Mouse (Mus musculus): ENCODE data around the gene Dync1i1. TPM values are rescaled to one million over a fixed set of nuclear protein-coding genes. Genes with fewer than 3 reads are reported as not detected.

The Dync1i1 gene
- polyA plus RNA-seq, 1 experiment = 19.3 TPM

DNA sequence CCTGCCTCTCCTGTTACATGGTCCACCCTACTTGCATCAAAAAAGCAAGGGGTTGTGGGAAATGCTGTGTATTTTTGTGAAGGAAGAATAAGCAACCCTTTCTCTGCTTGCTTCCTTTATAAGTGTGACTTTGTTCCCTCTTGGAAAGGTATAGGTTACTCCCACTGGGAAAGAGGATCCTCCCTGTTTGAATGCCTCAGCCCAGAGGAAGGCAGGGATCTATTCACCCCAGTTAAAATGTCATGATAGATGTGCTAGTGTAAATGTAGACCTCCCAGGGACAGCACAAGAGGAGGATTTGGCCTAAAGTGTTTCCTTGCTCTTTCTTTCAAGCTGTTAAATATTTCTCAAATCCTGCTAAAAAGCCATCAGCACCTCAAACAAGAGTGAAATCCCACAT lies 9.0 kb downstream of the Dync1i1 start:
- no peak for TF ChIP-seq CTCF (IDR thresholded peaks at IDR 0.05; ENCODE audit: borderline replicate concordance, extremely low read depth, insufficient read depth, insufficient read length)
- no peak for TF ChIP-seq POLR2A (IDR thresholded peaks at IDR 0.05; ENCODE audit: borderline replicate concordance, extremely low read depth, insufficient read depth, insufficient read length, poor library complexity, severe bottlenecking)
- DNase-seq (ENCODE audit: low read depth) = no peak

- DNase-seq (ENCODE audit: low read depth) = no peak
- TF ChIP-seq CTCF (IDR thresholded peaks at IDR 0.05; ENCODE audit: borderline replicate concordance, extremely low read depth, insufficient read depth, insufficient read length) (no peak), POLR2A (IDR thresholded peaks at IDR 0.05; ENCODE audit: borderline replicate concordance, extremely low read depth, insufficient read depth, insufficient read length, poor library complexity, severe bottlenecking) (no peak)
Measured at GRCm38 (mm10) chr6:5734862-5735261, 9.4 kb downstream of the Dync1i1 start.

DNA sequence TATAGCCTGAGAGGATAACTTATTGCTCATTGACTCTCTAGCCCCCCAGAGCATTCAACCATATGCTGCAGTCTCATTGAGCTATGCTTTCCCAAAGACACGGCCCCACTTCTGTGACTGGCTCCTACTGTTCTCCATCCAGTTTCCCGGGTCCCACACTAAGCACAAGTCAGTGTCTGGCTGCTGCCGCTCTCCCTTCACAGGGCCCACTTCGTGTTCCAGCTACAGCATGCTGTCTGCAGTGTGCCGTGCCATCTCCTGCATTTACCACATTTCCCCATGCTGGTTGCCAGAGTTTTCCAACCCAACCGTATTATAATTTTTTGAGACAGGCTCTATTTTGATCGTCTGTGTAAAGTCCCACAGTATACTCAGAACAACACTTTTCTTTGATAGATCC lies 14.3 kb downstream of the Dync1i1 start:
- no peak for TF ChIP-seq POLR2A (IDR thresholded peaks at IDR 0.05; ENCODE audit: borderline replicate concordance, extremely low read depth, insufficient read depth, insufficient read length, poor library complexity, severe bottlenecking)
- TF ChIP-seq CTCF (IDR thresholded peaks at IDR 0.05; ENCODE audit: borderline replicate concordance, extremely low read depth, insufficient read depth, insufficient read length) = no peak
- peak; percentile 77 for DNase-seq (ENCODE audit: low read depth)

DNA sequence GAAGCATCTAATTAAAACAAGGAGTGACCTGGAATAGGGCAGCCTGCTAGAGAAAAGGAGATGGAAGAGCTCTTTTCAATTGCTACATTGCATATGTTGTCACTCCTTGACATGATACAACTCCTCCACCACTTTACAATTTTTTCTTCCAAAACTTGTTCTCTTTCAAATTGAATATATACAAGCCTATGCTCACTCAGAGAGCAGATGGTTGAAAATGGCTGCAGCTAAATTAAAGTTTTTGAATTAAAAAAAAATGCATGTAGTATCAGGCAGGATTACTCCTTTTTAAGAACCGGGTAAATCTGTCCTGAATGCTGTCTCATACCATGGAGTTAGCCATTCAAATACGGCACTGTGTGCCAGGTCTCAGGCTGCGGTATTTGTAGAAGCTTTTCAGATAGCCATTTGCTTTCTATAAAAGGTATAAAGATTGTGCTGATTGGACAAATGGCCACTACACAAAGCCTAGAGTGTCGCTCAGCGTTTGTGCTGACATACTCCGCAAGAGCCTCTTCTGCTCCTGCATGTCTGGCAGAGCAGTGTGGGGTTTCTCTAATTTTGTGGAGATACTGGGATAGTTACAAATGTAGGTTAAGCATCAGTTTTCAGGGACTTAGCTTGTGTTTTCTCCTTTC lies 16.1 kb downstream of the Dync1i1 start:
- TF ChIP-seq CTCF (IDR thresholded peaks at IDR 0.05; ENCODE audit: borderline replicate concordance, extremely low read depth, insufficient read depth, insufficient read length) (no peak), POLR2A (IDR thresholded peaks at IDR 0.05; ENCODE audit: borderline replicate concordance, extremely low read depth, insufficient read depth, insufficient read length, poor library complexity, severe bottlenecking) (no peak)
- DNase-seq (ENCODE audit: low read depth) = no peak

DNA sequence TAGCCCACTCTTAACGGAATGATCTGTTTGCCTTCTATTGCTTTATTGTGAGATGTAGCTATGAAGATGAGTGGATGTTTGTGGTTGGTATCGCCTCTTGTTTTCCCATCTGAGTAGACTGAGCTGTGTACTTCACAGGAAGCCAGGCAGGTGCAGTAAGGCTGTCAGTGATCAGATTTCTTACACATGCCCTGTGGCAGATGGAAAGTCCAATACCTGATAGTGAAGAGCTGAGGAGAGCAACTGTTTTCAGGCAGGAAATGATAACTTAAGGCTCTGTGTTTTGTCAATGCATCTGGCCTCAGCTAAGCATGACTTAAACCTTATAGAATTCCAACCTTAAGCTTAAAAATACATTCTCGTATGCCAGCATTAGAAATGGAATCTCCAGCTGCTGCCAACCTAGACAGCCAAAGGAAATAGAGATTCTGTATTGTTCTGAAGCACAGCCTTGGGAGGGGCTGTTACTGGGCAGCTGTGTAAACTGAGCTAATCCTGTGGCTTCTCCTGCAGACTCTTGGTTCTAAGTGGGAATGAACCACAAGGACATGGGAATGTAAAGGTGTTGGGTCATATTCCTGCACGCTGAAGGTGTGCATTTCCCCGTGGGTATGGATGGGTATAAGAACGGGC lies 24.8 kb downstream of the Dync1i1 start:
- no peak for DNase-seq (ENCODE audit: low read depth)
- TF ChIP-seq CTCF (IDR thresholded peaks at IDR 0.05; ENCODE audit: borderline replicate concordance, extremely low read depth, insufficient read depth, insufficient read length) = no peak
- no peak for TF ChIP-seq POLR2A (IDR thresholded peaks at IDR 0.05; ENCODE audit: borderline replicate concordance, extremely low read depth, insufficient read depth, insufficient read length, poor library complexity, severe bottlenecking)

DNA sequence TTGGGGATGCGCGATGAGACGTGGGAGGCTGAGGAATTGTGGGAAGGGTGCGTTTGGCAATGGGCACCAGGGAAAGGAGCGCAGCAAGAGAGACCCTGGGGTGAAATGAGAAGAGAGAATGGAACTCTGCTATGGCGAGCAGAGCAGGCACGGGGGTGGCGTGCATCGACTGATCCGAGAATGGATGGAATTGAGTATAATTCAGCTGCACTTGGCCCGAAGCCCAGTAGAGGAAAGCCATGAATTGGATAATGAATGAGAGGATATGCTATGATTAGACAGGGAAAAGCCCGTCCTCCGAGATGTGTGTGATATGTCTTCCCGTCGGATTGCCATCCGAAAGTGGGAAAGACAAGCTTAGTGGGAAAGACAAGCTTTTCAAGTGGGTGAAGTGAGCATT lies 26.7 kb downstream of the Dync1i1 start:
- peak; percentile 75 for DNase-seq (ENCODE audit: low read depth)
- TF ChIP-seq POLR2A (IDR thresholded peaks at IDR 0.05; ENCODE audit: borderline replicate concordance, extremely low read depth, insufficient read depth, insufficient read length, poor library complexity, severe bottlenecking) (no peak), CTCF (IDR thresholded peaks at IDR 0.05; ENCODE audit: borderline replicate concordance, extremely low read depth, insufficient read depth, insufficient read length) (no peak)

DNA sequence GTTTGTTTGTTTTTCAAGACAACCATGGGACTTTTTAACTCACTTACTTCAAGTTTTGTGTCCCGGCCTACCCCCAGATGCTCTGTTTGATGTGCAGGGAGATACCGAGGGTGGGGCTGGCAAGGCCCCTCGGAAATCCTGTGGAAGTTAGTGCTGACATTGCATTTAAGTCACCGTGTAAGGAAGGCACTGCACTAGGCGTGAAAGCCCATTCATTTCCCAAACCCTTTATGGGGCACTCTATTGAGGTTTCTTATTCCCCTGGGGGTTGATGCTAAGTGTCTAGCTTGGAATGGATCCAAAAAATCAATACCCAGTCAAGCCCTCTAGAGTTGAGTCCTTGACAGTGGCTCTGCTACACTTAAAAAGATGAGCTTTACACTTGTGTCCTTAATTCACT lies 27.2 kb downstream of the Dync1i1 start:
- peak; percentile 30 for DNase-seq (ENCODE audit: low read depth)
- TF ChIP-seq POLR2A (IDR thresholded peaks at IDR 0.05; ENCODE audit: borderline replicate concordance, extremely low read depth, insufficient read depth, insufficient read length, poor library complexity, severe bottlenecking) (no peak), CTCF (IDR thresholded peaks at IDR 0.05; ENCODE audit: borderline replicate concordance, extremely low read depth, insufficient read depth, insufficient read length) (no peak)

- peak; percentile 71 for DNase-seq (ENCODE audit: low read depth)
- no peak for TF ChIP-seq POLR2A (IDR thresholded peaks at IDR 0.05; ENCODE audit: borderline replicate concordance, extremely low read depth, insufficient read depth, insufficient read length, poor library complexity, severe bottlenecking)
- TF ChIP-seq CTCF (IDR thresholded peaks at IDR 0.05; ENCODE audit: borderline replicate concordance, extremely low read depth, insufficient read depth, insufficient read length) = no peak
Measured at GRCm38 (mm10) chr6:5756509-5757130, 31.2 kb downstream of the Dync1i1 start.

- no peak for DNase-seq (ENCODE audit: low read depth)
- TF ChIP-seq POLR2A (IDR thresholded peaks at IDR 0.05; ENCODE audit: borderline replicate concordance, extremely low read depth, insufficient read depth, insufficient read length, poor library complexity, severe bottlenecking) (no peak), CTCF (IDR thresholded peaks at IDR 0.05; ENCODE audit: borderline replicate concordance, extremely low read depth, insufficient read depth, insufficient read length) (no peak)
Measured at GRCm38 (mm10) chr6:5762943-5763342, 37.5 kb downstream of the Dync1i1 start.

GRCm38 (mm10) chr6:5768576-5768975 lies 43.1 kb downstream of the Dync1i1 start:
- peak; percentile 59 for DNase-seq (ENCODE audit: low read depth)
- TF ChIP-seq CTCF (IDR thresholded peaks at IDR 0.05; ENCODE audit: borderline replicate concordance, extremely low read depth, insufficient read depth, insufficient read length) (no peak), POLR2A (IDR thresholded peaks at IDR 0.05; ENCODE audit: borderline replicate concordance, extremely low read depth, insufficient read depth, insufficient read length, poor library complexity, severe bottlenecking) (no peak)

DNA sequence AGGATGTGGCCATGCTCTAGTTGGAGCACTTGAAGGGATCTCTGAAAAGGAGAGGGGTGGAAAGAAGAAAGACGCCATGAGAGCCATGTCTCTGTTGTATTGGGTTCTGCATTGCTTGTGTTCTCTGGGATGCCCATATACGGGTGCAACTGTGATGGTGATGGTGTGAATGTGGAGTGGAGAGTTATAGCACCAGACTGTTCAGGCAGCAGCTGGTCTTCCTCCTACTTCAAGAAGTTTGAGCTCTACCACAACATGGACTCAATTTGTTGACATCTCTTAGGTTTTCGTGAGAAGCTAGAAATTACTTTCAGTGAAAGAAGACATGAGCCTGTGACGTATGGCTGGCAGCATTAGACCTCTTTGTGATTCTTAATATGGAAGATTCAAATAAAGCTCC lies 44.8 kb downstream of the Dync1i1 start:
- DNase-seq (ENCODE audit: low read depth) = no peak

More for the DNA sequence above, 44.8 kb downstream of the Dync1i1 start:
- TF ChIP-seq POLR2A (IDR thresholded peaks at IDR 0.05; ENCODE audit: borderline replicate concordance, extremely low read depth, insufficient read depth, insufficient read length, poor library complexity, severe bottlenecking) = no peak
- no peak for TF ChIP-seq CTCF (IDR thresholded peaks at IDR 0.05; ENCODE audit: borderline replicate concordance, extremely low read depth, insufficient read depth, insufficient read length)
